Mouse (Mus musculus) C2C12 (cell line): Measurements from ENCODE around the gene Rftn2. TPM values are rescaled to one million over a fixed set of nuclear protein-coding genes. Genes with fewer than 3 reads are reported as not detected.

Experiments used
- H3K27me3 ChIP-seq: one replicate; pipeline ENCODE4 v1.6.1; 2011; ENCODE audit not compliant: control insufficient read depth, insufficient read depth, insufficient read length
- H3K36me3 ChIP-seq: one replicate; pipeline ENCODE4 v1.6.1; 2011; ENCODE audit not compliant: control insufficient read depth, insufficient read depth
- H3K4me3 ChIP-seq: one replicate; pipeline ENCODE4 v1.5.1; 2011; ENCODE audit warnings: mild to moderate bottlenecking, control low read depth; ENCODE audit not compliant: poor library complexity, insufficient read depth, severe bottlenecking
- H3K79me2 ChIP-seq: one replicate; pipeline ENCODE4 v1.6.1; 2011; ENCODE audit not compliant: control insufficient read depth, insufficient read depth
- H3K79me3 ChIP-seq: one replicate; pipeline ENCODE4 v1.6.1; 2011; ENCODE audit warnings: low read depth, control low read depth
- H3ac ChIP-seq: one replicate; pipeline ENCODE3; 2011; ENCODE audit warnings: low read depth; ENCODE audit not compliant: control insufficient read depth, insufficient read length
- CEBPB ChIP-seq: IDR thresholded peaks from one replicate; pipeline ENCODE4 v1.6.1; 2011; ENCODE audit warnings: low read depth, mild to moderate bottlenecking, control low read depth, moderate library complexity
- CTCF ChIP-seq: IDR thresholded peaks from one replicate; pipeline ENCODE4 v1.5.1; 2011; ENCODE audit not compliant: control insufficient read depth, insufficient read depth, insufficient read length
- FOSL1 ChIP-seq: IDR thresholded peaks from one replicate; pipeline ENCODE4 v1.8.0; 2011; ENCODE audit warnings: mild to moderate bottlenecking, low read length; ENCODE audit not compliant: poor library complexity, insufficient read depth, severe bottlenecking
- MAX ChIP-seq: IDR thresholded peaks from one replicate; pipeline ENCODE4 v1.6.1; 2011; ENCODE audit warnings: mild to moderate bottlenecking, control low read depth
- MYOD1 ChIP-seq: IDR thresholded peaks from one replicate; pipeline ENCODE4 v1.6.1; 2011; ENCODE audit warnings: low read depth; ENCODE audit not compliant: control insufficient read depth, insufficient read length
- MYOG ChIP-seq: IDR thresholded peaks from one replicate; pipeline ENCODE4 v1.6.1; 2011; ENCODE audit not compliant: control insufficient read depth, insufficient read length; ENCODE audit errors: extremely low read depth
- USF1 ChIP-seq: IDR thresholded peaks from one replicate; pipeline ENCODE4 v1.6.1; 2011; ENCODE audit warnings: low read depth, mild to moderate bottlenecking, control low read depth, moderate library complexity
- polyA plus RNA-seq: library from polyadenylated mRNA; unstranded; fragments of >200 nt; fragmentation: generic; extraction: Trizol; gene quantifications from one replicate; pipeline ENCODE4 v1.2.1, GENCODE M21; 2012; ENCODE audit warnings: missing spikeins

Gene Rftn2
- polyA plus RNA-seq, 1 experiment: 13.0 TPM

GRCm38 (mm10) chr1:55192015-55192414 lies 34.6 kb downstream of the Rftn2 start:
- Histone ChIP-seq H3K79me2 (no peaks in the 10 kb centered on the region), H3ac (no peak overlapping the region), H3K4me3 (no peak overlapping the region), H3K36me3 (no peaks in the 10 kb centered on the region), H3K79me3 (no peaks in the 10 kb centered on the region), H3K27me3 (no peaks in the 10 kb centered on the region)
- TF ChIP-seq MYOD1 (no peak), CTCF (no peak), MYOG (no peak), USF1 (no peak), MAX (no peak), CEBPB (no peak), FOSL1 (no peak)

- peaks cover 17% of the 10 kb centered on the region for H3K36me3 ChIP-seq
- no peaks in the 10 kb centered on the region for H3K27me3 ChIP-seq
Measured at GRCm38 (mm10) chr1:55186592-55187210, 39.9 kb downstream of the Rftn2 start.

GRCm38 (mm10) chr1:55185718-55186117 lies 40.9 kb downstream of the Rftn2 start:
- TF ChIP-seq CTCF: no peak
- TF ChIP-seq MYOD1: no peak
- TF ChIP-seq FOSL1: no peak
- no peak for TF ChIP-seq USF1
- no peak for TF ChIP-seq MYOG
- TF ChIP-seq MAX: no peak
- no peak for TF ChIP-seq CEBPB
- Histone ChIP-seq H3K79me3 (no peaks in the 10 kb centered on the region), H3K36me3 (peaks cover 18% of the 10 kb centered on the region), H3ac (no peak overlapping the region), H3K4me3 (no peak overlapping the region), H3K27me3 (no peaks in the 10 kb centered on the region), H3K79me2 (no peaks in the 10 kb centered on the region)

More at GRCm38 (mm10) chr1:55186592-55187210, 39.9 kb downstream of the Rftn2 start:
- no peak overlapping the region for H3ac ChIP-seq
- TF ChIP-seq MYOG (no peak), MYOD1 (no peak), FOSL1 (no peak), MAX (no peak), USF1 (no peak), CEBPB (no peak), CTCF (no peak)
- no peaks in the 10 kb centered on the region for H3K79me2 ChIP-seq
- no peak overlapping the region for H3K4me3 ChIP-seq
- no peaks in the 10 kb centered on the region for H3K79me3 ChIP-seq

- no peaks in the 10 kb centered on the region for H3K79me2 ChIP-seq
- H3K36me3 ChIP-seq: peaks cover 23% of the 10 kb centered on the region
- no peak overlapping the region for H3K4me3 ChIP-seq
- TF ChIP-seq CTCF (no peak), USF1 (no peak), MYOG (no peak), MYOD1 (no peak), FOSL1 (no peak), MAX (no peak), CEBPB (no peak)
- H3K79me3 ChIP-seq: no peaks in the 10 kb centered on the region
- H3K27me3 ChIP-seq: no peaks in the 10 kb centered on the region
- H3ac ChIP-seq: no peak overlapping the region
Measured at GRCm38 (mm10) chr1:55182392-55182791, 44.2 kb downstream of the Rftn2 start.

GRCm38 (mm10) chr1:55179917-55180566 lies 46.5 kb downstream of the Rftn2 start:
- Histone ChIP-seq H3K36me3 (peaks cover 23% of the 10 kb centered on the region), H3K79me3 (no peaks in the 10 kb centered on the region), H3K79me2 (no peaks in the 10 kb centered on the region), H3K27me3 (no peaks in the 10 kb centered on the region), H3K4me3 (no peak overlapping the region), H3ac (no peak overlapping the region)
- TF ChIP-seq CTCF: no peak
- no peak for TF ChIP-seq MYOD1
- TF ChIP-seq MAX: no peak
- TF ChIP-seq MYOG: no peak
- TF ChIP-seq FOSL1: no peak
- TF ChIP-seq CEBPB: no peak
- TF ChIP-seq USF1: no peak
